Mouse (Mus musculus) lung, postnatal 25 days (tissue): ENCODE measurements around the gene Srp54a.
"Not testable (repeated sequence)": the region's sequence is repeated elsewhere in the genome, so short reads cannot be mapped to it uniquely, and the experiment has no call there.

Experiments
- DNase-seq: peaks from one replicate; pipeline ENCODE4 v3.0.0; 2022; ENCODE audit warnings: low spot score

Gene Srp54a

GRCm38 (mm10) chr12:55079726-55080600 is at the start of gene Srp54a, which contains the start of gene 2700097O09Rik:
Srp54a (plus strand) TSS chr12:55080262.
2700097O09Rik (minus strand) TSS chr12:55080110.
- DNase-seq: peak; percentile 95

- no peak for DNase-seq
Measured at GRCm38 (mm10) chr12:55041011-55041410, 39.1 kb upstream of the Srp54a start.

GRCm38 (mm10) chr12:55049731-55050353 is 30.2 kb upstream of the Srp54a start:
- no peak for DNase-seq

GRCm38 (mm10) chr12:55051210-55052173 is 28.6 kb upstream of the Srp54a start:
- DNase-seq: no peak

- no peak for DNase-seq
Measured at GRCm38 (mm10) chr12:55053267-55053666, 26.8 kb upstream of the Srp54a start.

- no peak for DNase-seq
Measured at GRCm38 (mm10) chr12:55054551-55055241, 25.4 kb upstream of the Srp54a start.

GRCm38 (mm10) chr12:55056703-55057102 is 23.4 kb upstream of the Srp54a start:
- DNase-seq: no peak

- DNase-seq: peak; percentile 50
Measured at GRCm38 (mm10) chr12:55058865-55059615, 21.0 kb upstream of the Srp54a start.

- no peak for DNase-seq
Measured at GRCm38 (mm10) chr12:55059812-55060211, 20.2 kb upstream of the Srp54a start.

GRCm38 (mm10) chr12:55060212-55060898 is 19.7 kb upstream of the Srp54a start:
- no peak for DNase-seq

- DNase-seq: peak; percentile 58
Measured at GRCm38 (mm10) chr12:55061006-55061405, 19.1 kb upstream of the Srp54a start.

- no peak for DNase-seq
Measured at GRCm38 (mm10) chr12:55062141-55062540, 17.9 kb upstream of the Srp54a start.

GRCm38 (mm10) chr12:55072495-55072894 is 7.6 kb upstream of the Srp54a start:
- DNase-seq: no peak

- DNase-seq: no peak
Measured at GRCm38 (mm10) chr12:55073686-55074085, 6.4 kb upstream of the Srp54a start.

- DNase-seq: no peak
Measured at GRCm38 (mm10) chr12:55075296-55075695, 4.8 kb upstream of the Srp54a start.

GRCm38 (mm10) chr12:55078706-55079105 is 1.4 kb upstream of the Srp54a start:
- DNase-seq: not testable (repeated sequence)

- DNase-seq: not testable (repeated sequence)
Measured at GRCm38 (mm10) chr12:55080601-55080942, 510 bp downstream of the Srp54a start.

GRCm38 (mm10) chr12:55092127-55092526 is 12.1 kb downstream of the Srp54a start:
- not testable (repeated sequence) for DNase-seq

- not testable (repeated sequence) for DNase-seq
Measured at GRCm38 (mm10) chr12:55112616-55113015, 32.6 kb downstream of the Srp54a start.

GRCm38 (mm10) chr12:55124242-55124641 is 44.2 kb downstream of the Srp54a start, which contains the start of gene Fam177a:
Fam177a (plus strand) TSS chr12:55124469.
- DNase-seq: not testable (repeated sequence)
